Mouse (Mus musculus): Measurements from ENCODE around the gene Manba. TPM values are rescaled to one million over a fixed set of nuclear protein-coding genes. Genes with fewer than 3 reads are reported as not detected.

The Manba gene
- polyA plus RNA-seq, 1 experiment from 2014 or later = 44.5 TPM

DNA sequence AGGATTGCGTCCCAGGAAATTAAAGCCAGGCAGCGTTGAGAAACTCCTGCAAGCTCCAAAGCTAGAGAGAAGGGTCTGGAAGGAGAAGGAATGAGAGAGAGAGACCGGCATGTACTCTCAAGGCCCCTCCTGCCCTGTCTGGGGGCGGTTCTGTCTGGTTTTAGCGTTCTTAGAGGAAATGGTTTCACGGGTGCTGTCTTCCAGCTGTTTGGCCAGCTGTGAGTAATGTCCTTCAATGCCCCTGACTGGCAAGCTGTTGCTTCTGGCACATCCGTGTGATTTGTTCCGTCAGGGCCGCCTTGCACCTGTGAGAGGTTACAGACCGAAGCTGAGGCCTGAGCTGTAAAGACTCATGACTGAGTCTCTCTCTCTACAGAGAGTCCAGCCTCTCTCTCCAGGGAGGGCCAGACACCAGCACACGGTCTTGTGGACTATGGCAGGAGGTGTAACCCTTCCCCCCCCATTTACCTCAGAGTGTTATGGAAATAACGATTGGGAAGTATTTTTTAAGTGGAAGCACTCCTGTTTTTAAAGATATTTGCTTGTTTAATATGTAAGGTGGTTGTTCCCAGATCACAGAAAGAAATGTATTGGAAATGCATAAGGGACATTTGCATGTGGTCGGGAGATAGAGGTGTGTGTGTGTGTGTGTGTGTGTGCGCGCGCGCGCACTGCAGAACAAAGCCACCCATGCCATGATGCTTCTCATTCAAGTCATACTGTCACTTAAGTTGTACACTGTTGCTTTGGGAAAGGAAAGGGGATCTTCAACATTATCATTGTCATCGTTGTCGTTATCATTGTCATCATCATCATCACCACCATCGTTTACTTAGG lies 95.2 kb downstream of the Manba start:
- Histone ChIP-seq H3K4me3 (ENCODE audit: control insufficient read depth in 1 of 2, insufficient read depth in 1 of 2, low read depth in 1 of 2, low read length in 2 of 2) (no peak overlapping the region), H3K36me3 (ENCODE audit: control insufficient read depth, insufficient read depth, low read length) (peaks cover 21% of the 10 kb centered on the region), H3K27me3 (ENCODE audit: control insufficient read depth, insufficient read depth, low read length) (no peaks in the 10 kb centered on the region), H3K9ac (ENCODE audit: low read length) (no peak overlapping the region), H3K4me1 (ENCODE audit: control insufficient read depth in 2 of 2, insufficient read depth in 2 of 2, low read length in 2 of 2) (peaks cover 21 to 36% of the 10 kb centered on the region in 2 experiments), H3K4me2 (ENCODE audit: low read length) (no peak overlapping the region), H3K9me3 (ENCODE audit: control insufficient read depth, low read length) (no peaks in the 10 kb centered on the region), H3K27ac (replicated peaks in 1 of 2; ENCODE audit: control insufficient read depth in 1 of 2, insufficient read depth in 1 of 2, low read depth in 2 of 2, low read length in 2 of 2) (no peak overlapping the region)
- ATAC-seq (ENCODE audit: insufficient number of reproducible peaks, insufficient read depth, low FRiP score, low read depth) = no peak
- WGBS = 75% methylated on average over 21 of the region's 21 CpGs

DNA sequence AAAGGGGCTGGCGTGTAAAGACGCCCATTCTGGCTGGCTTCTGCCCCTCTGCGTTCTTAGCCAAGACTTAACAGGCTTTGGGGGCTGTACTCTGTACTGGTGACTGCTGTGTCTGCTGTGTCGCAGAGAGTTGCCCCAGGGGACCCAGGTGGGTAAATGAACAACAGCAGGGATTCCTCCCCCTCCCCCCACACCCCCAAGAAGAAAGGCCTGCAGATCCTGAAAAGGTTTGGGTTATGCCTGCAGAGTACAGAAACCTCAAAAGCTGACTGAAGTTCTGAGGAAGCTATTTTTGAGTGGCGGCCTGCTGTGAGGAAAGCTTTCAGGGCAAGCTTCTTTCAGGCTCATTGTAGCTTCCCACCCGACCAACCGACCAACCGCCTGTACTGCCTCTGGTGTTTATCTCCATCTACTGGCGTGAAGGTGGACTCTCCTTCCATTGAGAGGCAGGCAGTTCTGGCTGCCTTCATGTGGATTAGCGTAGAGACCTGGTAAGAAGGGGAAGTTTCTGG lies 96.3 kb downstream of the Manba start:
- Histone ChIP-seq H3K4me2 (ENCODE audit: low read length) (no peak overlapping the region), H3K4me3 (ENCODE audit: control insufficient read depth in 1 of 2, insufficient read depth in 1 of 2, low read depth in 1 of 2, low read length in 2 of 2) (no peak overlapping the region), H3K27ac (replicated peaks in 1 of 2; ENCODE audit: control insufficient read depth in 1 of 2, insufficient read depth in 1 of 2, low read depth in 2 of 2, low read length in 2 of 2) (no peak overlapping the region), H3K27me3 (ENCODE audit: control insufficient read depth, insufficient read depth, low read length) (no peaks in the 10 kb centered on the region), H3K9me3 (ENCODE audit: control insufficient read depth, low read length) (no peaks in the 10 kb centered on the region), H3K9ac (ENCODE audit: low read length) (0 out of 2 replicates have a peak overlapping the region, but pooled peaks have one; percentile 45), H3K4me1 (ENCODE audit: control insufficient read depth in 2 of 2, insufficient read depth in 2 of 2, low read length in 2 of 2) (peaks cover 23 to 43% of the 10 kb centered on the region in 2 experiments), H3K36me3 (ENCODE audit: control insufficient read depth, insufficient read depth, low read length) (peaks cover 28% of the 10 kb centered on the region)
- WGBS = 27% methylated on average over 10 of the region's 10 CpGs
- ATAC-seq (ENCODE audit: insufficient number of reproducible peaks, insufficient read depth, low FRiP score, low read depth) = no peak

DNA sequence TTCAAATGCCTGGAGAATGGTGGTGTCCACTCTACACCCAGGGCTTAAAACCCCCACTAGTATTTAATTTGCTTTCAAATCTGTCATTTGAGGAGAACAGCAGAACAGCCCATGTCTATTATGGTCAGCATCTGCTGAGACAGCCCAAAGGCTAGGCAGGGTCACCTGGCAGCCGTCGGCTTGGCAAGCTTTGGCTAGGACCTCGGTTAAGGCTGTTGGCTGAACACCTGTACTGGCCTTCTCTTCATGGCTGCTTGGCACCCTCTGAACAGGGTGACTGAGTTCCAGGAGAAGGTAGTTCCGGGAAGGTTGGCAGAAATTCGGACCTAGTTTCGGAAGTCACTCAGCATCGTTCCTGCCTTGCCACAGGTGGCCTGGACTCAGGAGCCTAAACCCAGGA lies 96.8 kb downstream of the Manba start:
- peaks cover 33% of the 10 kb centered on the region for H3K36me3 ChIP-seq (ENCODE audit: control insufficient read depth, insufficient read depth, low read length)
- WGBS = 88% methylated on average over 7 of the region's 7 CpGs
- H3K9me3 ChIP-seq (ENCODE audit: control insufficient read depth, low read length) = no peaks in the 10 kb centered on the region
- H3K27ac ChIP-seq (replicated peaks in 1 of 2; ENCODE audit: control insufficient read depth in 1 of 2, insufficient read depth in 1 of 2, low read depth in 2 of 2, low read length in 2 of 2) = no peak overlapping the region
- H3K4me1 ChIP-seq (ENCODE audit: control insufficient read depth in 2 of 2, insufficient read depth in 2 of 2, low read length in 2 of 2) = peaks cover 23 to 46% of the 10 kb centered on the region in 2 experiments
- no peak overlapping the region for H3K9ac ChIP-seq (ENCODE audit: low read length)
- no peak overlapping the region for H3K4me2 ChIP-seq (ENCODE audit: low read length)
- H3K27me3 ChIP-seq (ENCODE audit: control insufficient read depth, insufficient read depth, low read length) = no peaks in the 10 kb centered on the region
- no peak overlapping the region for H3K4me3 ChIP-seq (ENCODE audit: control insufficient read depth in 1 of 2, insufficient read depth in 1 of 2, low read depth in 1 of 2, low read length in 2 of 2)
- ATAC-seq (ENCODE audit: insufficient number of reproducible peaks, insufficient read depth, low FRiP score, low read depth) = no peak

DNA sequence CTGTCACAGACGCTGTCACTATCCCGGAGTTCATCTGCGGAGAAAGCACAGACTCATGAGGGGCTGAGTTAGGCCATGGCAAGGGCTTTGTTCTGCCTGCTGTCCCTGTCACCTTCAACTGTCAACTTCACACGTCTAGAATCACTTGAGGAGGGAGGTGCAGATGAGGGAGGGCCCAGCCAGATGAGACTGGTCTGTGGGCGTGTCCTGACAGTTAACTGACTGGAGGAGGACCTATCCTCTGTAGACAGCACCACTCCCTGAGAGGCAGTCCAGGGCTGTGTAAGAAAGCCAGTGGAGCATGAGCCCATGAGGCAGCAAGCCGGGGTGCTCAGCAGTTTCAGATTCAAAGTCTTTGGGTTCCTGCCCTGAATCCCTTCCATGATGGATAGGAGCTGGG lies 100.1 kb downstream of the Manba start:
- peak; percentile 93 for ATAC-seq (ENCODE audit: insufficient number of reproducible peaks, insufficient read depth, low FRiP score, low read depth)
- peaks cover 11 to 31% of the 10 kb centered on the region in 2 experiments for H3K4me1 ChIP-seq (ENCODE audit: control insufficient read depth in 2 of 2, insufficient read depth in 2 of 2, low read length in 2 of 2)
- H3K9ac ChIP-seq (ENCODE audit: low read length) = peak overlapping the region; percentile 56
- no peaks in the 10 kb centered on the region for H3K27me3 ChIP-seq (ENCODE audit: control insufficient read depth, insufficient read depth, low read length)
- H3K36me3 ChIP-seq (ENCODE audit: control insufficient read depth, insufficient read depth, low read length) = peaks cover 66% of the 10 kb centered on the region
- WGBS = 18% methylated on average over 6 of the region's 6 CpGs
- H3K4me2 ChIP-seq (ENCODE audit: low read length) = peak overlapping the region; percentile 41
- peak overlapping the region; percentile 82 to 87 for H3K27ac ChIP-seq (replicated peaks in 1 of 2; ENCODE audit: control insufficient read depth in 1 of 2, insufficient read depth in 1 of 2, low read depth in 2 of 2, low read length in 2 of 2)
- no peak overlapping the region for H3K4me3 ChIP-seq (ENCODE audit: control insufficient read depth in 1 of 2, insufficient read depth in 1 of 2, low read depth in 1 of 2, low read length in 2 of 2)
- no peaks in the 10 kb centered on the region for H3K9me3 ChIP-seq (ENCODE audit: control insufficient read depth, low read length)

DNA sequence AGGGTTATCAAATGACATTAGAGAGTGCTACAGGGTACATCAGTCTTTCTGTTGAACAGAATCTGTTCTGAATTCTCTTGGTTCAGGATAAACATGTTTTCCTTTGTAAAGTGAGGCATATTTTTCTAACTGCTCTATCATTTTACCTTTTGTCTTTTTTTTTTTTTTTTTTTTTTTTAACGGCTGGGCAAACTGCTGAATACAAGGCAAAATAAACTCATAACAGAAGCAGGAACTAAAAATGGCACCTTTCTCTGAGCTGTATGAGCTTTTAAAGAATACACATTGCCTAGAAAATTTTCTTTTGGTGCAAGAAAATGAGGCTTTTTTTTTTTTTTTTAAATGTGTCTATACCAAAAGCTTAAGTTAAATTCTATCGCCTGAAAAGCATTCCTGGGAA lies 100.6 kb downstream of the Manba start:
- WGBS = 63% methylated on average over 2 of the region's 2 CpGs
- Histone ChIP-seq H3K4me2 (ENCODE audit: low read length) (peak overlapping the region; percentile 41), H3K9me3 (ENCODE audit: control insufficient read depth, low read length) (no peaks in the 10 kb centered on the region), H3K27ac (replicated peaks in 1 of 2; ENCODE audit: control insufficient read depth in 1 of 2, insufficient read depth in 1 of 2, low read depth in 2 of 2, low read length in 2 of 2) (peak overlapping the region; percentile 82 to 87), H3K4me1 (ENCODE audit: control insufficient read depth in 2 of 2, insufficient read depth in 2 of 2, low read length in 2 of 2) (peaks cover 10 to 29% of the 10 kb centered on the region in 2 experiments), H3K9ac (ENCODE audit: low read length) (peak overlapping the region; percentile 56), H3K4me3 (ENCODE audit: control insufficient read depth in 1 of 2, insufficient read depth in 1 of 2, low read depth in 1 of 2, low read length in 2 of 2) (no peak overlapping the region), H3K27me3 (ENCODE audit: control insufficient read depth, insufficient read depth, low read length) (no peaks in the 10 kb centered on the region), H3K36me3 (ENCODE audit: control insufficient read depth, insufficient read depth, low read length) (peaks cover 72% of the 10 kb centered on the region)
- no peak for ATAC-seq (ENCODE audit: insufficient number of reproducible peaks, insufficient read depth, low FRiP score, low read depth)

DNA sequence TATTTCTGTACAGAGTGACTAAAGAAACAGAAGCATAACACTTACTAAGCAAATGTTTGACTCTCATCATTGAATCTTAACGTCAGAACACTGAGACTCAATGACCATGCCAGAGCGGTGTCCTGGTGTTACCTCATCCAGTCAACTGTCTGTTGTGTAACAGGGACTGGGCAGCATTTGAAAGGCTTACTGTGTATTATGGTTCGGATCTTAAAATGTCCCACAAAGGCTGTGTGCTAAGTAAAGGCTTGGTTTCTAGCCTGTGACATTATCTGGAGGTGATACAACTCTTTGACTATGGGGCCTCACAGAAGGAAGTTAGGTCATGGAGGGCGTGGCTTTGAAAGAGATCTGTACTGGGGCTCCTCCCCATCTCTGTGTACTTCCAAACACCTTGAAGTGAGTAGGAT lies 101.1 kb downstream of the Manba start:
- WGBS = 66% methylated on average over 4 of the region's 4 CpGs
- no peak overlapping the region for H3K4me3 ChIP-seq (ENCODE audit: control insufficient read depth in 1 of 2, insufficient read depth in 1 of 2, low read depth in 1 of 2, low read length in 2 of 2)
- H3K4me2 ChIP-seq (ENCODE audit: low read length) = no peak overlapping the region
- H3K4me1 ChIP-seq (ENCODE audit: control insufficient read depth in 2 of 2, insufficient read depth in 2 of 2, low read length in 2 of 2) = peaks cover 9 to 27% of the 10 kb centered on the region in 2 experiments
- H3K27me3 ChIP-seq (ENCODE audit: control insufficient read depth, insufficient read depth, low read length) = no peaks in the 10 kb centered on the region
- H3K27ac ChIP-seq (replicated peaks in 1 of 2; ENCODE audit: control insufficient read depth in 1 of 2, insufficient read depth in 1 of 2, low read depth in 2 of 2, low read length in 2 of 2) = peak overlapping the region in 1 of 2 experiments; percentile 82; a peak in 1 of 4 replicates
- H3K36me3 ChIP-seq (ENCODE audit: control insufficient read depth, insufficient read depth, low read length) = peaks cover 76% of the 10 kb centered on the region
- no peak overlapping the region for H3K9ac ChIP-seq (ENCODE audit: low read length)
- ATAC-seq (ENCODE audit: insufficient number of reproducible peaks, insufficient read depth, low FRiP score, low read depth) = no peak
- H3K9me3 ChIP-seq (ENCODE audit: control insufficient read depth, low read length) = no peaks in the 10 kb centered on the region

DNA sequence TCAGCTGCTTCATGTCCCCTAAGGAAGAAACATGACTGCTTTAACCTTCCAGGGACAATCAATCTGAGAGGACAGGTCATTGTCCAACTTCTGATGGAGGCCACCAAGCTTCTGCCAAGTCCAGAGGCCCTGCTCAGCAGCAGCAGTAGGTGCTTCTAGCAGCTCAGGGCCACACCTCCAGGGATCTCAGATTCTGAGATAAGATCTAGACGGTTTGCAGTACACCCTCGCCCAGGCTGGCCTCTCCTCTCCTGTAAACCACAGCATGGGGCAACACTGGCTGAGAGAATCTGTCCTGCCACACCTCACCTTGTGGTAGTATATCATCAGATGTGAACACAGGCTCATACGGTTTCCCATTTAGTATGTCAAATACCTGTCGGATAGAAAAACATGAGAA lies 105.1 kb downstream of the Manba start:
- no peak for ATAC-seq (ENCODE audit: insufficient number of reproducible peaks, insufficient read depth, low FRiP score, low read depth)
- WGBS = 58% methylated on average over 4 of the region's 4 CpGs
- Histone ChIP-seq H3K36me3 (ENCODE audit: control insufficient read depth, insufficient read depth, low read length) (peaks cover 97% of the 10 kb centered on the region), H3K27ac (replicated peaks in 1 of 2; ENCODE audit: control insufficient read depth in 1 of 2, insufficient read depth in 1 of 2, low read depth in 2 of 2, low read length in 2 of 2) (no peak overlapping the region), H3K27me3 (ENCODE audit: control insufficient read depth, insufficient read depth, low read length) (no peaks in the 10 kb centered on the region), H3K4me3 (ENCODE audit: control insufficient read depth in 1 of 2, insufficient read depth in 1 of 2, low read depth in 1 of 2, low read length in 2 of 2) (no peak overlapping the region), H3K9me3 (ENCODE audit: control insufficient read depth, low read length) (no peaks in the 10 kb centered on the region), H3K4me1 (ENCODE audit: control insufficient read depth in 2 of 2, insufficient read depth in 2 of 2, low read length in 2 of 2) (peaks cover 9 to 17% of the 10 kb centered on the region in 2 experiments; a peak in 3 of 4 replicates), H3K9ac (ENCODE audit: low read length) (no peak overlapping the region), H3K4me2 (ENCODE audit: low read length) (no peak overlapping the region)
